Mouse (Mus musculus): ENCODE results near the gene Mgat4d.
"Not testable (repeated sequence)": the region's sequence is repeated elsewhere in the genome, so short reads cannot be mapped to it uniquely, and the experiment has no call there.

Gene Mgat4d

GRCm38 (mm10) chr8:83390006-83390701, 41.9 kb downstream of the Mgat4d start:
- no peak for DNase-seq (ENCODE audit: low spot score)

DNA sequence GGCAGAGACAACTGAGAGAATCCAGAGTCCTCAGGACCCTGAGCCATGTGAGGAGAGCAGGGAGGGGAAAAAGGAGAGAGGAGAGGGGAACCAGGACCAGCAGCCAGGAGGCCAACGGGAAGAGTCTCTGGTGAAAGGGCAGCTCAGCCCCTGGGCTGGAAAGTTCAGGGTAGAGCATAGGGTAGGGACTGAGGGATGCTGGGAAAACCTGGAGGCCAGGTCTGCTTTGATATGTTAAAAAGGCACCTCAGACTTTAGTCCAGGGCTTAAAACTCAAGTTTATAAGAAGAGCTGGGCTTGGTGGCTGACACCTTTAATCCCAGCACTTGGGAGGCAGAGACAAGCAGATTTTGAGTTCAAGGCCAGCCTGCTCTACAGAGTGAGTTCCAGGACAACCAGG, 44.2 kb downstream of the Mgat4d start:
- no peak for DNase-seq (ENCODE audit: low spot score)

DNA sequence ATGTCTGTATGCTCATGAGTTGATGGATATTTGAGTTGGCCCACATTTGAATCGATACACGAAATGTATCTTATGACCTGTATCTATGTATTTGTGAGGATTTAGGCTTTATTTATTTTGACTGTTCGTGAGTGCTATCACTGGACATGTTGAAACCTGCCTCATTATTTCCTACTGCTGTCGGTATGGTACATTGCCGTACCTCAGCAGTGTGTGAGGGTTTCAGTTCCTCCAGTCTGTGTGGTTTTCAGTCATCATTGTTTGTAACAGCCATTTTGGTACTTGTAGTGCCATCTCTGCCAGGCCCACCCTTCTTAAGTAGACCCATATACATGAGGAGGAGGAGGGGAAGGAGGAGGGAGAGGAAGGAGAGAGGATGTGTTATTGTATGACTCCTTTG, 46.1 kb downstream of the Mgat4d start:
- DNase-seq (ENCODE audit: low spot score), result no peak

GRCm38 (mm10) chr8:83396680-83397079, 48.4 kb downstream of the Mgat4d start:
- DNase-seq (ENCODE audit: low spot score), result no peak

- no peak for DNase-seq (ENCODE audit: low spot score)
Measured at GRCm38 (mm10) chr8:83397726-83398125, 49.5 kb downstream of the Mgat4d start.

DNA sequence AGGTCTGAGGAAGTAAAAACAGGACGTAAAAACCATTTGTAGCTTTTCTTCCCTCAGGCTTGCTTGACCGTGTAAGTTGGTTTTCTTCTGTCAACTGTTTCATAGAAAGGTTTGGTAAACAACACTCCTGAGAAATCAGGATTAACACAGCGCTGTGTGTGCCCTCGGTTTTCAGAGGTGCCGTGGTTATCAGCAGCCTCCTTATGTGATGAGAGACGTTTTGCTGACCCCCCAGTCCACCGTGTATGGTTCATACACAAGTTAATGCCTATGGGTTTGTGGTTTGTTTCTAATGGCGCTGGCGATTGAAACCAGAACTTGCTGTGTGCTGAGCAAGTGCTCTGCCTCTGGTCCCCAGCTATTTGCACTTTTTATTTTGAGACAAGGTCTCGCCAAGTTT, 57.3 kb downstream of the Mgat4d start:
- no peak for DNase-seq (ENCODE audit: low spot score)

- DNase-seq (ENCODE audit: low spot score), result peak; percentile 61
Measured at GRCm38 (mm10) chr8:83406836-83407235, 58.6 kb downstream of the Mgat4d start.

DNA sequence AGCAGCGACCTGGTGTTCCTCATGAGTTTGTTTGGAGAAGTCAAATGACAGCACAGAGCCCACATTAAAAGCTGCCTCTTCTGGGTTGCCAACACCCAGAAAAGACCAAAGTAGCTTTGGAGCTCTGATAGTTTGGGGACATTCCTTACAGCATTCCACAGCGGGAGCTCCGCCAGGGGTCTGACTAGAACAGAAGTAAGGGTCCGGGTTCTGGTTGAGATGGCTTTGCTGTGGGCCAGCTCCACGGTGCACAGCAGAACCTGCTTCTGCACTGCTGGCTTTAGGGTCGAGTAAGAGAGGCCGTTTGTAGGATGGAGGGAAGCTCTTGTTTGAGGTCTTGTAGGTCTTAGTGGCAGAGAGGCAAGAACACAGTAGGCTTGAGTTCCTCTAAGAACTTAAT, 60.2 kb downstream of the Mgat4d start:
- DNase-seq (ENCODE audit: low spot score), result no peak

GRCm38 (mm10) chr8:83416878-83417277, 68.6 kb downstream of the Mgat4d start:
- DNase-seq (ENCODE audit: low spot score), result no peak

DNA sequence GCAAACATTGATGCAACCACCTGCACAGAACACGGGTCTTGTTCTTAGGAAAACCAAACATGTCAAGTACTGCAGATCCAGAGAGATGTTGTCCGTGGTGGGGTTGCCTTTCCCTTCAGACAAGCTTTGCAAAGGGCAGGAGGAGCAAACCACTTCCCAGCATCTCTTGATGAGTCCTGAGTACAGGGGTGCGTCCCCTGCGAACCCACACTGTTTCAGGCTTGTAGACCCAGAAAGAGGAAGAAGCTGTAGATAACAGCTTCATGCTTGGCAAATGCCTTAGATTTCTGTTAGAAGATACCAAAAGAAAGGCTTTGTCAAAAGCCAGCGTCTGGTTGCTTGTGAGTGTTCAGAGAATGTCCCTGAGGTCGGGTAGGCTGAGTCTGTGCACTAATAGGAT, 69.7 kb downstream of the Mgat4d start:
- DNase-seq (ENCODE audit: low spot score), result no peak

DNA sequence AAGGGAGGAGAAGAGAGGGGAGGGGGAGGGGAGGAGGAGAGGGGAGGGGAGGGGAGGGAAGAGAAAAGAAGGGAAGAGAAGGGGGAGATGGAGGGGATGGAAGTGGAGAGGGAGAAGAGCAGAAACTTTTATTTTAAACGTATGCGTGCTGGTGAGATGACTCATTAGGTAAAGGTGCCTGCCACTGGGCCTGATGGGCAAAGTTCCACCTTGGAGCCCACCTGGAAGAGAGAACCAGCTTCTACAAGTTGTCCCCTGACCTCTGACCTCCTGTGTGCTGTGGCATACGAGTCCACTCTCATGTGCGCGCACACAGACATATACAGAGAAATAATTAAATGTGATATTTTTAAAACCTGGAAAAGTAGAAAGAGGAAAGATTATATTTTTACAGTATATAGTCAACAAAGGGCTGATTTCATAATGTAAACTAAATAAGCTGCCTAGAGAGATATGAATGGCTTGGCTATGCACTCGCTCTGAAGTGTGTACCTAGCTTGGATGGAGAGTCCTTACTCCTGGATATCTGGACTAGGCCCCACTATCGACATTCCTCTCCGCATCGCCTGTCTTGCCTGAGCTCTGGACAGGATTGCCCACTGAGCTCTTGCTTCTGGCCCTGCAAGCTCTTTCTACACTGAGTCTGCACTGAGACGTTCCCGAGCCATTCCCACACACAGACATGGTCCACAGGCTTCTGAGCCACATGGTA, 70.7 kb downstream of the Mgat4d start:
- DNase-seq (ENCODE audit: low spot score), result no peak

- no peak for DNase-seq (ENCODE audit: low spot score)
Measured at GRCm38 (mm10) chr8:83421354-83421753, 73.1 kb downstream of the Mgat4d start.

DNA sequence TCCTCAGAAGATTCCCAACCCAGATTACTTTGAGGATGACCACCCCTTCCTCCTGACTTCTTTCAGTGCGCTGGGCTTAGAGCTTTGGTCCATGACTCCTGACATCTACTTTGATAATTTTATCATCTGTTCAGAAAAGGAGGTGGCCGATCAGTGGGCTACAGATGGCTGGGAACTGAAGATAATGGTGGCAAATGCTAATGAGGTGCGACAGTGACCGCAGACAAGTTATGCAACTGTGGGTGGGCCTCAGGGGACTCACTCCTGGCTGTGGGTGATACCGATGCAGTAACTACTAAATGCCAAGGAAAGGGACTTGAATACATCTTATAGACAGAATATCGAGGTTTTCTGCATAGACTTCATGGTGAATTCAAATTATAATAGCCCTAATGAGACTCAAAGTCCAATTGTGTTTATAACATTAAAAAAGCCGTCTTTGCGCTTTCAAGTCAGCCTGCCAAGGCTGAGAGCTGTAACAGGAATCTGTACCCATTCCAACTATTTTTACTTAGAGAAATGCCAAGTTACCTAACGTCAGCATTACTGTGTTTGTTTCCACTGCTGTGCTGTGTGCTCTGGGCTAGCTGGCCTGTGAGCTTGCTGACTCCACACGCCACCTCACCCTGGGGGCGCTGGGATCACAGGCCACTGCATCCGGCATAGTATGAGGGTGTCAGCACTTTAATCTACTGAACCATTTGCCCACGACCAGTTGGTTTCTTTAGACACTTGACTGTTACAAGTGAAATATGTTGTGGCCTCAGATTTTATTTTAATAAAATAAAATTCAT, 75.0 kb downstream of the Mgat4d start:
- DNase-seq (ENCODE audit: low spot score), result no peak

GRCm38 (mm10) chr8:83425202-83425601, 76.9 kb downstream of the Mgat4d start:
- DNase-seq (ENCODE audit: low spot score), result no peak

GRCm38 (mm10) chr8:83426104-83426759, 78.0 kb downstream of the Mgat4d start:
- DNase-seq (ENCODE audit: low spot score), result no peak

- no peak for DNase-seq (ENCODE audit: low spot score)
Measured at GRCm38 (mm10) chr8:83426949-83427348, 78.7 kb downstream of the Mgat4d start.

- DNase-seq (ENCODE audit: low spot score), result not testable (repeated sequence)
Measured at GRCm38 (mm10) chr8:83428621-83429020, 80.3 kb downstream of the Mgat4d start.

GRCm38 (mm10) chr8:83429071-83429524, 80.8 kb downstream of the Mgat4d start:
- DNase-seq (ENCODE audit: low spot score), result no peak
